Mouse (Mus musculus) CH12.LX (cell line): Measurements from ENCODE around the gene Gm11114. TPM values are rescaled to one million over a fixed set of nuclear protein-coding genes. Genes with fewer than 3 reads are reported as not detected.

Experiments
- DNase-seq: peaks from one replicate; pipeline ENCODE4 v3.0.0-alpha.2; 2013; ENCODE audit errors: extremely low read depth
- H3K27ac ChIP-seq: 2 replicates; pipeline ENCODE4 v1.5.1; 2012; ENCODE audit warnings: low read depth, mild to moderate bottlenecking, control low read depth, moderate library complexity; ENCODE audit not compliant: insufficient read depth
- H3K27me3 ChIP-seq: replicated peaks from 2 replicates; pipeline ENCODE3; 2012; ENCODE audit warnings: inconsistent platforms
- H3K36me3 ChIP-seq, 2 experiments: replicated peaks in 1 of 2; 2 replicates each; pipeline versions ENCODE3 to v1.6.1; 2012; ENCODE audit warnings: inconsistent platforms in 1 of 2, low read length in 1 of 2, mild to moderate bottlenecking in 1 of 2, mixed read lengths in 1 of 2, moderate library complexity in 1 of 2; ENCODE audit not compliant: control insufficient read depth in 1 of 2, insufficient read depth in 1 of 2
- H3K4me1 ChIP-seq, 2 experiments: 2 replicates each; pipeline ENCODE4 v1.6.1; 2012; ENCODE audit warnings: inconsistent platforms in 1 of 2, moderate library complexity in 1 of 2; ENCODE audit not compliant: insufficient read depth in 2 of 2, control insufficient read depth in 1 of 2
- H3K4me2 ChIP-seq: 2 replicates; pipeline ENCODE4 v1.6.1; 2012; ENCODE audit warnings: low read depth, mild to moderate bottlenecking, control low read depth; ENCODE audit not compliant: poor library complexity, insufficient read depth, severe bottlenecking
- H3K4me3 ChIP-seq, 3 experiments: fragments of 150-350 bp in 1 of 3; sonication (generic) in 1 of 3; replicated peaks in 1 of 3; 2 replicates each; pipeline versions ENCODE3 to v1.5.1; 2011 to 2012; ENCODE audit warnings: low read depth in 2 of 3, low read length in 2 of 3, mild to moderate bottlenecking in 2 of 3, moderate library complexity in 2 of 3, control low read depth in 1 of 3, improper control_type of control experiment in 1 of 3, inconsistent platforms in 1 of 3, mixed read lengths in 1 of 3; ENCODE audit not compliant: poor library complexity in 1 of 3
- H3K79me2 ChIP-seq: replicated peaks from 2 replicates; pipeline ENCODE4 v1.6.1; 2012; ENCODE audit warnings: mild to moderate bottlenecking, moderate library complexity; ENCODE audit not compliant: control insufficient read depth, poor library complexity, insufficient read depth, severe bottlenecking; ENCODE audit errors: extremely low read depth
- H3K9ac ChIP-seq: 2 replicates; pipeline ENCODE4 v1.6.1; 2012; ENCODE audit warnings: low read depth, mild to moderate bottlenecking, control low read depth, moderate library complexity; ENCODE audit not compliant: insufficient read depth
- H3K9me3 ChIP-seq: replicated peaks from 2 replicates; pipeline ENCODE3; 2012; ENCODE audit warnings: low read length, inconsistent platforms, mixed read lengths
- BHLHE40 ChIP-seq: IDR thresholded peaks from 2 replicates; pipeline ENCODE4 v1.6.1; 2011; ENCODE audit warnings: mild to moderate bottlenecking, low read depth, low read length, improper control_type of control experiment
- CHD1 ChIP-seq: IDR thresholded peaks from 2 replicates; pipeline ENCODE4 v1.6.1; 2012; ENCODE audit warnings: low read depth, low read length, improper control_type of control experiment, inconsistent platforms
- CHD2 ChIP-seq: IDR thresholded peaks from 2 replicates; pipeline ENCODE4 v1.6.1; 2011; ENCODE audit warnings: low read length, improper control_type of control experiment
- CTCF ChIP-seq, 2 experiments: IDR thresholded peaks in 1 of 2; conservative IDR thresholded peaks in 1 of 2; 2 replicates each; pipeline ENCODE4 v1.5.1; 2011 to 2012; ENCODE audit warnings: low read depth in 2 of 2, low read length in 2 of 2, improper control_type of control experiment in 1 of 2, inconsistent platforms in 1 of 2, mild to moderate bottlenecking in 1 of 2, moderate library complexity in 1 of 2
- E2F4 ChIP-seq: IDR thresholded peaks from 2 replicates; pipeline ENCODE4 v1.6.1; 2011; ENCODE audit warnings: low read depth, low read length, improper control_type of control experiment; ENCODE audit not compliant: insufficient replicate concordance
- ELF1 ChIP-seq: IDR thresholded peaks from 2 replicates; pipeline ENCODE4 v1.6.1; 2014; ENCODE audit warnings: low read depth, mild to moderate bottlenecking, inconsistent platforms, low read length, improper control_type of control experiment
- ETS1 ChIP-seq: conservative IDR thresholded peaks from 2 replicates; pipeline ENCODE4 v1.6.1; 2012; ENCODE audit warnings: low read depth, mild to moderate bottlenecking, inconsistent platforms, low read length, improper control_type of control experiment, moderate library complexity
- GABPA ChIP-seq: IDR thresholded peaks from 2 replicates; pipeline ENCODE4 v1.6.1; 2012; ENCODE audit warnings: low read depth, low read length, improper control_type of control experiment, inconsistent platforms; ENCODE audit not compliant: insufficient replicate concordance
- HCFC1 ChIP-seq: IDR thresholded peaks from 2 replicates; pipeline ENCODE4 v1.6.1; 2012; ENCODE audit warnings: low read depth, mild to moderate bottlenecking, inconsistent platforms, low read length, improper control_type of control experiment
- IRF4 ChIP-seq: IDR thresholded peaks from 2 replicates; pipeline ENCODE4 v1.6.1; 2014; ENCODE audit warnings: low read depth, mild to moderate bottlenecking, inconsistent platforms, low read length, improper control_type of control experiment
- JUN ChIP-seq: IDR thresholded peaks from 2 replicates; pipeline ENCODE4 v1.6.1; 2011; ENCODE audit warnings: low read depth, mild to moderate bottlenecking, low read length, improper control_type of control experiment, moderate library complexity; ENCODE audit not compliant: insufficient read depth
- JUND ChIP-seq: conservative IDR thresholded peaks from 2 replicates; pipeline ENCODE4 v1.6.1; 2011; ENCODE audit warnings: low read depth, low read length, improper control_type of control experiment
- KAT2A ChIP-seq: IDR thresholded peaks from 2 replicates; pipeline ENCODE4 v1.6.1; 2012; ENCODE audit warnings: low read length, improper control_type of control experiment, inconsistent platforms; ENCODE audit not compliant: insufficient replicate concordance
- MAFK ChIP-seq: IDR thresholded peaks from 2 replicates; pipeline ENCODE4 v1.6.1; 2011; ENCODE audit warnings: low read length, improper control_type of control experiment; ENCODE audit not compliant: insufficient replicate concordance
- MAX ChIP-seq: IDR thresholded peaks from 2 replicates; pipeline ENCODE4 v1.6.1; 2011; ENCODE audit warnings: low read length, improper control_type of control experiment
- MAZ ChIP-seq: IDR thresholded peaks from 2 replicates; pipeline ENCODE4 v1.6.1; 2012; ENCODE audit warnings: low read depth, mild to moderate bottlenecking, inconsistent platforms, low read length, improper control_type of control experiment, moderate library complexity
- MEF2A ChIP-seq: IDR thresholded peaks from 2 replicates; pipeline ENCODE4 v1.6.1; 2014; ENCODE audit warnings: low read depth, mild to moderate bottlenecking, inconsistent platforms, low read length, improper control_type of control experiment, borderline replicate concordance
- MXI1 ChIP-seq: IDR thresholded peaks from 2 replicates; pipeline ENCODE4 v1.6.1; 2011; ENCODE audit warnings: mild to moderate bottlenecking, low read depth, low read length, improper control_type of control experiment
- MYC ChIP-seq: IDR thresholded peaks from 2 replicates; pipeline ENCODE4 v1.6.1; 2011; ENCODE audit warnings: low read depth, mild to moderate bottlenecking, improper control_type of control experiment, low read length
- NELFE ChIP-seq: IDR thresholded peaks from 2 replicates; pipeline ENCODE4 v1.6.1; 2011; ENCODE audit warnings: low read depth, low read length, improper control_type of control experiment
- NRF1 ChIP-seq: IDR thresholded peaks from 2 replicates; pipeline ENCODE4 v1.6.1; 2014; ENCODE audit warnings: low read depth, mild to moderate bottlenecking, inconsistent platforms, low read length, improper control_type of control experiment, moderate library complexity
- PAX5 ChIP-seq: IDR thresholded peaks from 2 replicates; pipeline ENCODE4 v1.6.1; 2012; ENCODE audit warnings: low read length, inconsistent platforms, mixed read lengths
- POLR2A ChIP-seq: IDR thresholded peaks from 2 replicates; pipeline ENCODE4 v1.6.1; 2011; ENCODE audit warnings: low read depth, mild to moderate bottlenecking, improper control_type of control experiment, low read length
- POLR2AphosphoS2 ChIP-seq: IDR thresholded peaks from 2 replicates; pipeline ENCODE4 v1.6.1; 2011; ENCODE audit warnings: low read depth, low read length, improper control_type of control experiment
- RAD21 ChIP-seq: IDR thresholded peaks from 2 replicates; pipeline ENCODE4 v1.6.1; 2011; ENCODE audit warnings: low read depth, mild to moderate bottlenecking, low read length, improper control_type of control experiment, moderate library complexity
- RCOR1 ChIP-seq: conservative IDR thresholded peaks from 2 replicates; pipeline ENCODE4 v1.6.1; 2012; ENCODE audit warnings: low read depth, mild to moderate bottlenecking, inconsistent platforms, low read length, improper control_type of control experiment
- SIN3A ChIP-seq: IDR thresholded peaks from 2 replicates; pipeline ENCODE4 v1.6.1; 2012; ENCODE audit warnings: low read length, improper control_type of control experiment, inconsistent platforms
- SMC3 ChIP-seq: IDR thresholded peaks from 2 replicates; pipeline ENCODE4 v1.6.1; 2011; ENCODE audit warnings: low read depth, low read length, improper control_type of control experiment
- TBP ChIP-seq: conservative IDR thresholded peaks from 2 replicates; pipeline ENCODE4 v1.6.1; 2011; ENCODE audit warnings: low read depth, low read length, improper control_type of control experiment
- TCF12 ChIP-seq: IDR thresholded peaks from 2 replicates; pipeline ENCODE4 v1.6.1; 2014; ENCODE audit warnings: low read depth, mild to moderate bottlenecking, inconsistent platforms, low read length, improper control_type of control experiment
- UBTF ChIP-seq: IDR thresholded peaks from 2 replicates; pipeline ENCODE4 v1.6.1; 2012; ENCODE audit warnings: low read depth, mild to moderate bottlenecking, inconsistent platforms, low read length, improper control_type of control experiment, moderate library complexity
- USF1 ChIP-seq: IDR thresholded peaks from 2 replicates; pipeline ENCODE4 v1.6.1; 2014; ENCODE audit warnings: low read depth, mild to moderate bottlenecking, inconsistent platforms, low read length, improper control_type of control experiment
- USF2 ChIP-seq: conservative IDR thresholded peaks from 2 replicates; pipeline ENCODE4 v1.6.1; 2011; ENCODE audit warnings: low read depth, low read length, improper control_type of control experiment
- ZC3H11A ChIP-seq: IDR thresholded peaks from 2 replicates; pipeline ENCODE4 v1.6.1; 2012; ENCODE audit warnings: low read depth, mild to moderate bottlenecking, inconsistent platforms, low read length, improper control_type of control experiment
- ZKSCAN1 ChIP-seq: IDR thresholded peaks from 2 replicates; pipeline ENCODE4 v1.6.1; 2012; ENCODE audit warnings: low read depth, inconsistent platforms, low read length, improper control_type of control experiment, borderline replicate concordance
- ZMIZ1 ChIP-seq: IDR thresholded peaks from 2 replicates; pipeline ENCODE4 v1.6.1; 2012; ENCODE audit warnings: low read depth, mild to moderate bottlenecking, inconsistent platforms, low read length, improper control_type of control experiment
- ZNF384 ChIP-seq: IDR thresholded peaks from 2 replicates; pipeline ENCODE4 v1.6.1; 2012; ENCODE audit warnings: low read depth, low read length, improper control_type of control experiment, inconsistent platforms
- dilution Hi-C: fragments of 300-500 bp; cut with MboI; formaldehyde crosslinking; loops from 2 replicates; pipeline ENCODE4 v1.14.3; 2020; ENCODE audit warnings: low sequenced_read_pairs; ENCODE audit not compliant: extremely low pct_unique_long_range_greater_than_20kb, extremely low pct_ligation_motif_present
- in situ Hi-C: fragments of 300-500 bp; cut with MboI; formaldehyde crosslinking; loops from 3 replicates; pipeline ENCODE4 v1.14.3; 2019; ENCODE audit warnings: low sequenced_read_pairs, low pct_ligation_motif_present, low pct_unique_long_range_greater_than_20kb, mixed read lengths
- polyA plus RNA-seq: library from polyadenylated mRNA; unstranded; fragments of >175 nt; gene quantifications from 2 replicates; pipeline ENCODE4 v1.2.1, GENCODE M21; 2012; ENCODE audit warnings: low read depth; ENCODE audit not compliant: insufficient read length
- total RNA-seq, 2 experiments: library from RNA; depleted of rRNA; stranded (reverse); fragments of 300-350 nt in 1 of 2; fragments of >200 nt in 1 of 2; gene quantifications; 2 replicates each; pipeline ENCODE4 v1.2.3; 2012 to 2014

The Gm11114 gene
- total and polyA plus RNA-seq, 3 experiments: not detected

DNA sequence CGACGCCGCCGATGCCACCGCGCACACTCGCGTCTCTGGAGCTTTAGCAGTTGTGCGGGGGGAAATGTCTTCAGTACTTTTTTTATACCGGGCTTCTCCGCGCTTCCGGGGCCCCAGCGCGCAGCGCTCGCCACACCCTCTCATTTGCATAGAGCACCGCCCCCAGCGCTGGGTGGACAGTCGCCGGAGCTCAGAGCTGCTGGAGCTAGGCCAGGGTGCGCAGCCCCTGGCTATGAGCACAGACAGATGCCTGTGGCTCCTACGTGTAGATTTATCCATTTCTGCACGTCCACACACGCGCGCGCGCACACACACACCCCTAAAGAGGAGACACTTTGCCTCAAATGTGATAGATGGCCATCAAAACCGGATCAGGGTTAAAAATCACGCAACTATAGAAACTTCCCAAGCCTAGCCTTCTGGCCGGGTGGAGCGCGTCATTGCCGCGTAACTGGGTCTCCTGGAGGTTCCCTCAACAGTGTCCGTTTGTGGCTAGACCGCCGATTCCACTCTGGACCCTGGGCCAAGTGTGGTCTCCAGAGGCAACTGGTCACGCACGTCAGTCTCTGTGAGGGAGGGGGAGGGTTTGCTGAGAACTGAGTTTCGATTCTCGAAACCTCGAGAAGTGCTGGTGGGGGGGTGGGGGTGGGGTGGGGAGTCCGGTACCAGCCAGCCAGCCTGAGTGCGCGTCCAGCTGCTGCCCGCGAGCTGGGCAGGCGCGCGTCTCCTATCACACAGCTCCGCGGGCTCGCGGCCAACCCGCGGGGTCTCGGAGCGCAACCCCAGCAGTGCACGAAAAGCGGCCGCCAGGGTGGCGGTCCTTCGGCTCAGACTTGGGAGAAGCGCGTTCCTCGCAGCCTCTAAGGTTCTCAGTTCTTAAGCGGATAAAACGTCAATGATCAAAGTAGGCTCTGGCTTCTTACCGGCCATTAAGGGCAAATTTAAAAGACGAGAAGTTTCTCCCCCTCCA is 15.0 kb downstream of the Gm11114 start, which contains the start of gene Tent5a:
TSS of gene Tent5a (minus strand) at position 107 of the 970 bp plus-strand sequence.
- DNase-seq: peak; percentile 81
- in situ Hi-C loops (loop anchor here (25.0 kb wide), 2 partner anchors 260 to 1365 kb away; no protein-coding TSS in a partner anchor), dilution Hi-C loops (no loop called here)
- Histone ChIP-seq H3K27ac (peak within 1 kb of the TSS; percentile 67), H3K4me3 (peak within 1 kb of the TSS; percentile 60 to 84 (median 70)), H3K4me2 (peak within 1 kb of the TSS; percentile 81), H3K9me3 (peaks cover 5% of the 10 kb centered on the region), H3K36me3 (peaks cover 3 to 11% of the 10 kb centered on the region in 2 experiments), H3K27me3 (no peaks in the 10 kb centered on the region), H3K9ac (peak within 1 kb of the TSS; percentile 55), H3K79me2 (peaks cover 3% of the 10 kb centered on the region), H3K4me1 (peaks cover 11 to 30% of the 10 kb centered on the region in 2 experiments)
- TF ChIP-seq MAX: no peak
- peak; percentile 54 for TF ChIP-seq NRF1
- 0 out of 2 replicates have a peak, but pooled peaks have one; percentile 32 for TF ChIP-seq CHD1
- no peak for TF ChIP-seq ZC3H11A
- TF ChIP-seq CHD2: no peak; the same call in 1 of the 2 replicates
- TF ChIP-seq E2F4: no peak
- 0 out of 2 replicates have a peak, but pooled peaks have one; percentile 63 for TF ChIP-seq UBTF
- no peak; the same call in 1 of the 2 replicates for TF ChIP-seq SMC3
- TF ChIP-seq POLR2AphosphoS2: peak; percentile 74; the same call in 1 of the 2 replicates
- TF ChIP-seq ZMIZ1: peak; percentile 84
- TF ChIP-seq BHLHE40: peak; percentile 55; the same call in 1 of the 2 replicates
- peak; percentile 14; the same call in 1 of the 2 replicates for TF ChIP-seq MEF2A
- no peak for TF ChIP-seq CTCF (conservative IDR thresholded peaks at IDR 0.05 in 1 of 2, IDR thresholded peaks at IDR 0.05 in 1 of 2; ENCODE audit: low read depth in 2 of 2, low read length in 2 of 2)
- peak; percentile 60 for TF ChIP-seq TBP
- peak; percentile 92 for TF ChIP-seq ELF1
- TF ChIP-seq ZNF384: peak; percentile 65
- TF ChIP-seq NELFE: peak; percentile 91
- TF ChIP-seq JUND: no peak
- no peak for TF ChIP-seq JUN
- TF ChIP-seq POLR2A: peak; percentile 88
- TF ChIP-seq IRF4: peak; percentile 61; the same call in 1 of the 2 replicates
- TF ChIP-seq GABPA: no peak
- no peak for TF ChIP-seq USF1
- peak; percentile 70 for TF ChIP-seq MXI1
- peak; percentile 49 for TF ChIP-seq HCFC1
- no peak for TF ChIP-seq ZKSCAN1
- no peak for TF ChIP-seq PAX5
- 0 out of 2 replicates have a peak, but pooled peaks have one; percentile 32 for TF ChIP-seq MAZ
- no peak for TF ChIP-seq USF2
- TF ChIP-seq ETS1: 0 out of 2 replicates have a peak, but pooled peaks have one; percentile 10
- TF ChIP-seq MAFK: no peak
- TF ChIP-seq SIN3A: peak; percentile 46; the same call in 1 of the 2 replicates
- peak; percentile 90 for TF ChIP-seq TCF12
- TF ChIP-seq RAD21: no peak; the same call in 1 of the 2 replicates
- TF ChIP-seq MYC: no peak; the same call in 1 of the 2 replicates
- TF ChIP-seq KAT2A: no peak
- no peak for TF ChIP-seq RCOR1
